Mouse (Mus musculus): ENCODE data around the gene Idh1.

Gene Idh1

DNA sequence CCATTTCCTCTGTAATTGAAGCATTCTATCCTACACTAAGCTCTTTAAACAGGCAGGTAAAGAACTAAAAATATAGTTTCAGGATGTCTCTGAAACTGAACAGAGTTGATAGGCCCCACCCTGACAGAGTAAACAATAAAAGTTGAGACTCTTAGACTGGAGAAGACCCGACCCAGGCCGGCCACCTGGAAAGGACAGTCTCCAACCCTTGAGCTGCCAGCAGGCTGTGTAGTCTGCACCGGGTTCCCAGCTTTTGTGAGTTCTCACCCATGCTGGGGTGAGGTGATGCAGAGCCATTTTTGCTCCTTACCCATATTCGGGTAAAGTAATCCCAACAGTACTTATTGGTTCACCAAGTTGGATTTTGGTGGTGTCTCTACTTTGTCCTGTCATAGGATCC is 10.1 kb downstream of the Idh1 start:
- no peak for DNase-seq

DNA sequence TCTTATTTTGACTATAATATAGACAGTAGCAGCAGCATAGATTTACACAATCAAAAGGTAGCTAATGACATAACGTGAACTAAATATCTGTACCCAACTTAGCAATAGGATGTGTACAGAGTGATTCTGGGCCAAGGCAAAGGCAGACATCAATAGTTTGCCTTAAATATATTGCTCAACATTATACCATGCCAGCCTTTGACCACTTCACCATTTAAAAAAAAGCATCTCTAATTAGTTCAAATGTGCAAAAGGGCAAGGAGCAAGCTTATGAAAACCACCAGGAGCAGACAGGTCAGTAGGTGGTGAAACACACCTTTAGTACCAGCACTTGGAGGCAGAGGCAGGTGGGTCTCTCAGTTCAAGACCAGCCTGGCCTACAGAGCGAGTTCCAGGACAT is 12.6 kb downstream of the Idh1 start:
- no peak for DNase-seq

DNA sequence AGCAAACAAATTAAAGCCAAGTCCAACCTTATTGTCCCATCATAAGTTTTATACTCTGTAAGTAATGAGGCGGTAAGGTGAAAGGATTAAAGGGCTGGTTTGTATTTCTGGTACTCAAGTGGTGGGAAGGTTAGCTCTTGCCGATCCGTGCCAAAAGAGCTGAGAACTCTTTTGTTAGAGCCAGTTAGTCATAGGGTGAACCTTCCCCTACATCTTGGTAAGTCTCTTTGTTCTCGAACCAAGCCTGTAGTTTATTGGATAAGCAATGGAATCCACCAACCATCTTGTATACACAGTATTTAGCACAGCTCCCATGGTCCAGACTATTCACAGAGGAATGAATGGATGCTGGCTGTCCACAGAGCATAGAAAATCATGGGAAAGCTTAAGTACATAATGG is 14.7 kb downstream of the Idh1 start:
- DNase-seq = no peak

DNA sequence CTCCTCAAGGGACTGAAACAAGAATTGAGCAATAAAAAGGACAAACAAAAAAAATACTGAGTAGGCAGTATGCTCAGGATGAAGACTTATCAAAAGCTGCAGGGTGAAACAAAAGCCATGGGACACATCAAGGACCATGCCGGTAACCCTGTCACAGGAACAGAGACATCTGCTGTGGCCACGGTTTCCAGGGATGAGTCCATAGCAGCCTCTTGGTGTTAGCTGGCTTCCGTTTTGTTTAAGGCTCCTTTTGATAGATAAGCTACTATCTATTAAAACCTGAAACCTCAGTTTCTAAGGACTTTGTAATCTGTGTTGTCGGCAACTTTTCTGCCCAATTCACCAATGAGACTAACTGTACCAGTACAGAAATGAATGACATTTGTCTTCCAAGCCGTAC is 16.4 kb downstream of the Idh1 start:
- no peak for DNase-seq

DNA sequence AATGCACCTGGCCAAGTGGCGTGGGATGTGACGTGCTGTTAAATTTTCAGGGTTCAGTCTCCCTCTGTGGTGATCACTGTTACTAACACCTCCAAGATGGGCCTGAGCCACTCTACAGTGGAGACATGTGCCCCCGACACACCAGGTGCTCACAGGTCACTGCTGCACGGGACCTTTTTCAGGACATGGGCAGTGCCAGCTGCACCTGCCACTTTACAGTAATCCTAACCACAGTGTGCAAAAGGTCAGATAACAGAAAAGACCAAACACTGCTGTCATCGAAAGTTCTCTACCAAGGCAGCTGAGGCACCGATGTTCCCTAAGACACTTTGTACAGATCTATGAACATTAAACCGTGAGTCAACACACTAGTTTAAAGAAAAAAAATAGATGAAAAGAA is 16.8 kb downstream of the Idh1 start:
- no peak for DNase-seq

DNA sequence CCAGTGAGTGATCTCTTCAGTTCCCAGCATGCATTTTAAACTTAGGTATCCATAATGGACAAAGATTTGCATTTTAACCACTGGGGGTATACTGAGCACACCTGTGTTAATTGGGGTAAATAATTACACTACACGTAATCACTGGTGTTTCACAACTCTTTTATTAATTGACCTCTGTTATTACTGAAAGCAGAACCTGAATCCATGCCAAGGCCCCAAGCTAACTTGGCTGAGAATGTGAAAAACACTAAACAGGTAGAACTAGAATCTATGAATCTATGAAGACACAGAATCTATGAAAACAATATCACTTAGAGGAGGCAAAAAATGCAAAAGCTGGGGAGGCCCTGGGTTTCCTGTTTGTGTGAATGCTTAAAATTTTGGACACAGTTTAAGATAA is 18.8 kb downstream of the Idh1 start:
- DNase-seq = no peak

DNA sequence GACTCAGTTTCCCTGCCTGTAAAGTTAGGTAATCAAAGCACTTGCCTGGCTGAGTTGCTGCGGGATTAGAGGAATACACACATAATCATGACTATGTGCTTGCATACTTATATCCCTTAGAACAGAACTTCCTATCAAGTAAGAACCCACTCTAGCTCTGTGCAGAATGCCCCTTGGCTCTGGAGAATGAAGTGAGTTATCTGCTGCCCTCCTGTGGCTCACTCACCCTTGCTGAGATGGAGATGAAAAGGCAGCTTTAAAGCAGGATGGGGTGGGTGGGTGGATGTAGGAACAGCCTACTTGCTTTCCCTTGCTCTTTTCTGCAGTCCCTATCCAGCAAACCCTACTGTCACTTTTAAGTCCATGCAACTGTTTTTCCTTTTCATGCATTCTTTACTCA is 24.1 kb downstream of the Idh1 start:
- DNase-seq = no peak

DNA sequence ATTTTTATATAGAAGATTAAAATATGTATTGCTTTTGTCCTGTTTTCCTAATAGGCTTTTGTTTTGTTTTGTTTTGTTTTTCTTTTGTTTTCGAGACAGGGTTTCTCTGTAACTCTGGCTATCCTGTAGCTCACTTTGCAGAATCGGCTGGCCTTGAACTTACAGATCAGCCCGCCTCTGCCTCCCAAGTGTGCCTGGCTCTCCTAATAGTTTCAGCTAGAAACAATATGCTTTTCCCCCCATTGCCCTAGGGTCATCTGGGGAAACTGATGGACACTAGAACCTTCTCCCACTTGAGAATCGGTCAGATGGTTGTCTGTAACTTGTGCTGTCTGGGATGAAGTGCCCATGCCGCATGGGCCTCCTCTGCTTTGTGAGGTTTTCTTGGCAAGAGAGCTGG is 30.2 kb downstream of the Idh1 start:
- DNase-seq = no peak

DNA sequence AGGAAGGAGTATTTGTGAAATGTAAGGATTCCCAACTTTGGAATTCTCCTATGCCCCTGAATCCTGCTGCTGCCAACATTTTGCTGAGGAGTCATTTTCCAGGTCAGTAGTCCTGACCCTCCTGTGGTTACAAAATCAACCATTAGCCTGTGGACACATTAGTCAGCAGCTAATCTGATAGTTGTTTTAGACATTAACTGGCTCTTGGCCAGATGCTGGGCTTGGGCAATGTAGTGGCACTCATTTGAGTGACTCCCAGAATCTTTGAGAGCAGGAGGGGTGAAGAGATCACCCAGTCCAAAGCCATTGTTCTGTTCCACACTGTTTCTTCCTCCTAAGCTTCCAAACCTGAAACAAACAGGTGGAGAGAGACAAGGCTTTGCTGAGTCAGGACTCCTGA is 31.5 kb downstream of the Idh1 start:
- DNase-seq = no peak

DNA sequence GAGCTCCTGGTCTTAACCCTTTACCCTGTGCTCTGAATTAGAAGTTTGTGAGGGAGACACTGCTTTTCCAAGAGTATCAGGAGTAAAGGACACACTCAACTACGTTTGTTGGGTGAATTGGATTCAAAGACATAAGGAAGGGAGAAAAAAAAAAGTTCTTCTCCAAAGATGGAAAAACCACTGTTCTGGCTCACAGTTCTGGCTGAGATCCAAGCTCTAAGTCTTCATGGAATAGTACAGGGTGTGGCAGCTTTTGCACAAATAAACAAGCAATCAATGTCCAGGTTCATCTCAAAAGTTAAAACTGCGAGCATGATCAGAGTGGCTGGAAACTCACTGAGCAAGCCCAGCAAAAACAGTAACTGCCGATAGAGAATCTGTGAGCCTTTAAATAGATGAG is 38.3 kb downstream of the Idh1 start:
- DNase-seq = no peak

DNA sequence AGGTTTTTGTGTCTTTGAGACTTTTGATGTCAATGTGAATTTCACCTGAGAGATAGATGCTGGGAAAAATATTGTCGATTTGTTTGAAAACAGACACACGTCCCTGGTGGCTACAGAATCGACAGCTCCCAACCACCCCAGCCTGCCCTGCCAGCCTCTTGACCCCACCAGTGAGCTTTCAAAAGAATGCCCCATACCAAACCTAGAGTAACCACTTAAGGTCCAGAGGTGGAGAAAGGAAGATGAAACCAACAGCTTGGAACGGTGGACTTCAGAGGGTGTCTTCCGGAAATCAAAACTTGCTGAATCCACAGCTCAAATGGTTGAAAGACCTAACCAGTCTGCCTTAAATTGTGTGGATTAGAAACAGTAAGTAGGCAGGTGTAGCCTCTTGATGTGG is 39.0 kb downstream of the Idh1 start:
- no peak for DNase-seq

DNA sequence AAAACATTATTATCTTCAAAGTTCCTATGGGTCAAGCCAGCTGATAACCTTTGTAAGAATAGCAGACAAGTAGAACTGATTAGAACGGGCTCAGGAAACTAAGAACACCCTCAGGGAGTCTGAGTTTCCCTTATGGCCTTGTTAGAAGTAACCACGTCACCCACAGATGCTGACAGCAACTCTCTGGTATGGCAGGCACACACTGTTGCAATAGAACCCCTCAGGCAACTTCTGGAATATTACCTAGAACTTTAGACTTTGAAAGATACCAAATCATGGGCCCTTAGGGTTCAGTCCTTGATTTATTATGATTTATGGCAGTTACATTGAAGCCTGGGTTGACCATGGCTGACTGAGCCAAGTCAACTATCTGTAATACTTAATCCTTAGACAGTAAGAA is 39.7 kb downstream of the Idh1 start:
- no peak for DNase-seq

DNA sequence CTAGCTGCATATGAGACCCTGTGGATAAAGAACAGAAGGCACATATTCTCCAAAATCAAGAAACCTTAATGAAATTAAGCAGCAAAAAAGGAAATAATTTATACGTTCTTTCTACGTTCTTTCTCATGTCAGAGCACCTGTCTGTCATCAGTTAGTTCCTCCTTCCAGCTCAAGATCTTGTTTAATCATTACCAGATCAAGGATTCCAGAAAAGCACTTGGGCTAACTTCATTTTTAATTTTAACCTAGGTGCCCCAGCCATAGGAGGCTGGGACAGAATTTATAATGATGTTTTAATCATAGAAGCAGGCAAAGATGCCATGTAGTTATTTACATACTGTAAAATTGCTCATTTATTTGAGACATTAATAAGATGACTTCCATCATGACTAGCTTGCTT is 41.5 kb downstream of the Idh1 start:
- DNase-seq = no peak

DNA sequence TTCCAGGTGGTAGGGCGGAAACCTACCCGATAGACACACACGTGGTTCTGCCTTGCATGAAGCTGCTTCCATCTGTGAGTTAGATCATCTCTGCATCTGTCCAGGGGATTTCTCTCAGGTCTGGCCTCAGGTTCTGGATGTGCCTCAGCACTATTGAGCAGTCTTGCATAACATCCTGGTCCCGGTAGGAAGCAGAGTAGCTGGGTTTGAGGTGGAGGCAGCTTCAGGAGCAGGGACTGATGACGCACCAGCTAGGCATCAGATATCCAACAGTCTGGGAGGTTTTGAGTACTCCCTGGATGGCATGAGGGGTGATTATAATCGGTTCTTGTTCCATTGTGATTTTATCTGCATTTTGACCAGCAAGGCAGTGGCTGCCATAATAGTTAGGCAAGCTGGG is 48.7 kb downstream of the Idh1 start:
- no peak for DNase-seq

DNA sequence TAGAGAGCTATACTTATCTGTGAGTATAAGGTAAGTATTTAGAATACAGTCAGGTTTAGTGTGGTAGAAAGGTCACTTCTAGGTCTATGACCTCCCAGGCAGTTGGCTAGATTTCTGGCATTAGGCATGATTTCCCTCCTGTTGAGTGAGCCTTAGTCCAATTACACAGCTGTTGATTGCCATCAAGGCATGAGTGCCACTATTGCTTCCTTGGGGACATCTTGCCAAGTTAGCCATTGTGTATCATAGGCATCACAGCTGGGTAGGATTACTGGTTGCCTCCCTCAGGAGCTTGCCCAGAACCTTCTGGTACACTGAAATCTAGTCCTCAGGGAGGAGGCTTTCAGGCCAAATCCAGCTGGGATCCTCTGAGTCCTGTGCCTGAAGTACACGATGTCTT is 53.5 kb downstream of the Idh1 start:
- DNase-seq = no peak

DNA sequence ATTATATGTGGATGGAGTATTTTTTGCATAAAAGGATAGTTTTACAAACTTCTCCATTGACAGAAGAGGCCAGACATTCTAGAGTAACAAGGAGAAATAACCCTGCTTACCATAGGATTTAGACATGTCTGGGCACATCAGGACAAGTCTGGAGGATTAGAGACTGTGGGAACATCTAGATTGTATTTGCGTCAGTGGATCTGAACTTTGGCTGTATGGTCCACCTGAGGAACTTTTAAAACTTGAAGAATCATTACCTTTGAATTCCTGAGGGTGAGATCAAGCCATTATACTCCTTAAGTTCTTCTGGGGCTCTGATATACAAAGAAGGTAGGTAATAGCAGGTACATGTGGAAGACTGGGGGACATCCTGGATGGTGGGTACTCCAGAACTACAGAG is 54.6 kb downstream of the Idh1 start:
- no peak for DNase-seq

DNA sequence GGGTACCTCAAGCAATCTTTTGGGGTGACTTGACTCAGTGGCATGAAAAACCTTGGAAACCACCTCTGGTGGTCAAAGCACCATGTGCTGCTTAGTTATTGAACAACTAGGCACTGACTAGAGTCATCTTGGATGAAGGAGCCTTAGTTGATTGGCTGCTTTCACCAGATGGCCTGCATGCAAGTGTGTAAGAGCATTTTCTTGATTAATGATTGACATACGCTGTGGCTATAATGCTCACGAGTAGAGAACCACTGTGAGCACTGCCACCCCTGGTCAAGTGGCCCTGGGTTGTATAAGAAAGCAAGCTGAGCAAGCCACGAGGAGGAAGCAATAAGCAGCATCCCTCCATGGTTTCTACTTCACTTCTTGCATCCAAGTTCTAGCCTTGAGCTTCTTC is 56.1 kb downstream of the Idh1 start:
- DNase-seq = no peak

DNA sequence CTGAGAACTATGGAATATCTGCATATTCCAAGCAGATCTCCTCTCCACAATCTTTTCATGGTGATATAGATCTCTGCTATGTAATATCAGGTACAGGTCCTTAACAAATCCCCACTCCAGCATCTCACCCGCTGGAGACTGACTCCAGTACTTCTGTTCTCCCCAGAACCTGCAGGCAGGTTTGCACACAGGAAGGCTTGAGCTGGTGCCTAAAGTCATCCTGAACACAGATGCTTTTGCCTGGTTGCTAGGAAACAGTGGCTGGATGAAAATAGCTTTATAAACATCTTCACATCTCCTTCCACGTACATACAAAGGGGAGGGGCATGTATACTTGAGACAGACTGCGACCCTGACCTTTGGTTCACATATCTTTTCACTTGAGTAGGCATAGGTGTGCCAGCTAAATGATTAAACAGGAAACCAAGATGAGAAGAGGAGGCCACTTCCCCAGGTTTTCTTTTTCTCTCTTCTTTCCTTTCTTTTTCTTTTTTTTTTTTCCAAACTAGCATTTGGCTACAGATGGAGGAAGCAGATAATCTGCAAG is 56.6 kb downstream of the Idh1 start:
- DNase-seq = no peak

DNA sequence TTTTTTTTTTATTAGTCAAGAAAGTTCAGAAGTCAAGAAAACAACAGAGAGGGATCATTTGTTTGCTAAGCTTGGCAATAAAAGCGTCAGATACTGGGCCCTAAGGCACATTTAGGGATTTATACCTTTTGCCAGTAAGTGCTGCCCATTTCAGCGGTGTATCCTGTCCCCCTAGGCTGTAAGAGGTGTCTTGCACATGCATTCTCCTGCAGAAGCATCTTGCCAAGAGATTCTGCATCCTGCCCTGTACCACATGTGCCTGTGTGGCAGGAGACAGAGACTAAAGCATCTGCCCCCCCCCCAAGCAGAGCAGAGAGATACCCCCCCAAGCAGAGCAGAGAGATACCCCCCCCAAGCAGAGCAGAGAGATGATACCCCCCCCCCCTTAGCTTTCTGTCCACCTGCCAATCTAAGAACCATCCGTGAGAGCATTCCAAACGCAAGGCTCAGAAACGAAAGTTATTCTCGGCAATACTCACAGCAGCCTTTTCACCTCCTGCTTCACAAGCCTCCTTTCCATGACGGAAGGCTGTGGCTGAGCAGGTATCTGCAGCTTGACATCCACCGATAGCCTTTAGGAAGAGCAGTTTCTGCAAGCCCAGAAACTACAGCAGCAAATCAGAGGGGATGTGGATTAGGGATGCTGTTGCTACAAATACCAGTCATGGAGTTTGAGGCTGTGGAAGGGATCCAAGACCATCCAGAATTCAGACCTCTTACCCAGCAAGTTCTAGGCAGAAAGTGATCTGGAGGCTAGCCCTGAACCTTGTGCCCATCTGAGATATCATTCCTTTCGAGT is 63.5 kb downstream of the Idh1 start, which contains the start of gene D630023F18Rik:
D630023F18Rik (minus strand) TSS at position 641 of the 799 bp plus-strand sequence.
- DNase-seq = peak; percentile 13 to 30

DNA sequence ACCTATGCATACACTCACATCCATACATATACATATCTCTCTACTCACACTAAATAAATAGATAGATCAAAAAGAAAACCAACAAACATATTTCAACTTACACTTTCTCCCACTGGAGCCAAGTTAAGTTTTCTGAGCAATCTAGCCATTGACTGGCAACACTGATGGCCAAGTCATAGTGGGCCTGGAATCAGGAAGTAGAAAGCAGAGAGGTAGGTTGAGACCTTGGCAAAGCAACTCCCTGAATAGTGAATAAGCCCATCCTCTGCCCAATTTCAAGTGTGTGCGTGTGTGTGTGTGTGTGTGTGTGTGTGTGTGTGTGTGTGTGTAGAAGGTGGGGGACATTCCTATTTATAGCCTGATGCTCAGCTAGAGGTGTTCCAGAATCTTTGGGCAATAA is 66.9 kb downstream of the Idh1 start, which contains the start of gene Gm28845:
Gm28845 (minus strand) TSS at position 121 of the 400 bp plus-strand sequence.
- no peak for DNase-seq

DNA sequence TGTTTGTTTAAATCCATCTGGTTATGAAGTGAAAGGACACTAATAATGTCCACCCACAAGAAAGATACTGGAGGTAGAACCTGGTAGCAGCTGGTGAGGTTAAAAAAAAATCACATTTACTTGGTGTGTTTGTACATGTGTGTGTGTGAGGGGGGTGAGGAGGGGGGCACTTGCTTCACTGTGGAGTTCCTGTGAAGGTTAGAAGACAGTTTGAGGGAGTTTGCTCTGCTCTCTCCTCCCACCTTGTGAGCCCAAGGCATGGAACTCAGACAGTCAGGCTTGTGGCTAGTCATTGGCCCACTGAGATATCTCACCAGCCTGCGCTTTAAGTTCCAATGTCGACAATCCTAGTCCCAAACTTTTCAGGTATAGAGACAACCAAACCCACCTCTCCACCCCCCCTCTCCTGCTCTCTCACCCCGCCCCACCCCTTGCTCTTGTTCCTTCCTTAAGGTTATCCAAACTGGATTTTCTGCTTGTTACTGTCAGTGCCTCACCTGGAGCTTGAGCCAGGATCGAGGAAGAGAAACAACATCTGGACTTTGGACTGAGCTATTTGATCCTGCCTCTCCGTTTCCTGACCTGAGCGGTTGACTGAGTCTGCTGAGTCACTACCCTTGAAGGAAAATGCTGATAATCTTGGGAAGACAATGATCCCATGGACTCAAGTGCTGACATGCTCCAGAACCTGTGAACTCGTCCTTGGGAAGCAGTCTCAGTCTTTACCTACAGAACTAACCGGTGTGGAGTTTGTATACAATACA is 68.0 kb downstream of the Idh1 start:
- DNase-seq = no peak

DNA sequence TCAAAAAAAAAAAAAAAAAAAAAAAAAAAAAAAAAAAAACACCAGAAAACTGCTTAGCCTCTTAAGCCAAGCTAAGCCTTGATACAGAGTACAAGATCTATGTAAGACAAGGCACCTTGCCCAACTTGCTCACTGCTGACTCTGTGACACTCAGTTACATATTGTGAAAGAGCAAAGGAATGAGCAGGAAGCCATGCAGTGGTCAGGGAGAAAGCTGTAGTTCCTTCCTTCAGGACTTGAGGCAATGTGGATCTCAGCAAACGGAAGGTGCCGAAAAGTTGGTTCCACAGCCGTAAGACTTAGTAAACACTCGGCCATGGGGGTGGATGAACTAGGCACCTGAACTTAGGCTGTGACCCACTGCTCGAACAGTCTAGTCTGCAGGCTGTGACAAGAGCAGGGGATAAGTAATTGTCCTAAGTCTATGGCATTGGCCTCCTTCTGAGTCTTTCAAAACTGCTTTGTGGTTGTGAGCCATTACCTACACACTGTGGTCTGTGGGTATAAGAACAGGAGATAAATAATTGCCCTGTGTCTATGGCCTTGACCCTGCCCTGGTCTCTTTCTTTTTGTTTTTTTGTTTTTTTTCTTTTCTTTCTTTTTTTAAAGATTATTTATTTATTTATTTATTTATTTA is 72.6 kb downstream of the Idh1 start:
- no peak for DNase-seq

DNA sequence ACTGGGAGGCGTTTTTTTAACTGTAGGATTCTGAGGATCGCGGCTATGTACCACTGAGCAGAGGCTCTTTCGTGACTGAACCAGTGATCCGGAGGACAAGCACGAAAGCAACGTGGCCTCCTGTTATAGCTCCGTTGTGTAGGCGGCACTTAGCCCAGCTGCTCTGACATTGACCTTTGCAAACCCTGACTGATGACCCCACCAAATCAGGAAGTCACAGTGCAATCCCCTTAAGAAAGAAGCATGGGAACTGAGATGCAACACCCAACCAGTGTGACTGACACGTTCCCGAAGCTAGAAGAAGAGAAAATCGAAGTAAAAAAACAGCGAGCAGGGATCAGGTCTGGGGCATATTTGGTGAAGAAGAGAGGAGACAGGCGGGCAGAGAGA is 73.5 kb downstream of the Idh1 start:
- no peak for DNase-seq

Measured in cerebellum, postnatal 25 days (tissue).